Mouse (Mus musculus): Measurements from ENCODE around the gene Ift43.

- no peak for TF ChIP-seq CTCF (IDR thresholded peaks at IDR 0.05; ENCODE audit: low read depth)
- TF ChIP-seq EP300 (IDR thresholded peaks at IDR 0.05; ENCODE audit: low read depth): no peak
Observed at GRCm38 (mm10) chr12:86161436-86161835, 79.1 kb downstream of the Ift43 start.
